Mouse (Mus musculus): ENCODE results near the gene Ankrd42. TPM values are rescaled to one million over a fixed set of nuclear protein-coding genes. Genes with fewer than 3 reads are reported as not detected.

Ankrd42 gene
- polyA plus RNA-seq, 1 experiment = 0.39 TPM

DNA sequence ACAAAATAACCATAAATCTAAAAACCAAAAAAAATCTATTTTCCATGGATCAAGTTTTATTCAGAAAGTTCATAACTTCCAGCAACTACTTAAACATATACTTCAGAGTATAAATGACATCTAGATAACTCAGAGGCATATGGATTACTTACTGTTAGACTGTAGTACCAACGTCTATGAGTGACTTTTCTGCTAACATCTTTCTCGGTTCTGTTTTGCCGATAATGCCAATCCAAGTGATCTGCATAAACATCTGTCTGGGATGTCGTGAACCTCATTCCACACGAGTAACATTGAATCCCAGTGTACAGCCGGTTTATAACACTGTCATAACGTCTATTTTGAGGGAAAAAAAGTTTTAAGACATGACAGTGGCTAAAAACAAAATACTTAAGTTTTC is 10.8 kb upstream of the Ankrd42 start:
- no peak for TF ChIP-seq POLR2A (IDR thresholded peaks at IDR 0.05; ENCODE audit: borderline replicate concordance, low read depth, low read length)
- no peak for TF ChIP-seq CTCF (IDR thresholded peaks at IDR 0.05; ENCODE audit: low read depth, low read length)
- no peaks in the 10 kb centered on the region for H3K4me1 ChIP-seq (ENCODE audit: control insufficient read depth, insufficient read depth, low read length)

DNA sequence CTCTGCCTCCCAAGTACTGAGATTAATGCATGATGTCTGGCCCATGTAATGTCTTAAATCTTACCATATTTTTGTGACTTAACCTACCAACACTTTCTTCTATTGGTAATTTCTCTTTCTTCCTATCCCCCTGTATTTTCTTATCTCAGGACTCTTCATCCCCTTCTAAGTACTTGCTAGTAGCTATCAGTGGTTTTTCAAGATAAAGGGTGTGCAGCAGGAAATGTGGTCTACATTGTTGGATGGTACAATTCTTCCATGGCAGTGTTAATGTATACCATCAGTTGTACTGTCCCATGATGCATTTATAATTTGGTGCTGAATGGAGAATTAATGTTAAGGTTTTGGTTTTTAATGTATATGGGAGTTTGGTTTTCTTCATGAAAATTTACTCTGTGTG is 5.4 kb upstream of the Ankrd42 start:
- no peak overlapping the region for H3K4me3 ChIP-seq (ENCODE audit: insufficient read depth, low read length)
- no peak overlapping the region for H3K27ac ChIP-seq (ENCODE audit: insufficient read depth, low read depth, low read length)
- H3K4me1 ChIP-seq (ENCODE audit: control insufficient read depth, insufficient read depth, low read length) = no peaks in the 10 kb centered on the region
- TF ChIP-seq POLR2A (IDR thresholded peaks at IDR 0.05; ENCODE audit: borderline replicate concordance, low read depth, low read length) (no peak), CTCF (IDR thresholded peaks at IDR 0.05; ENCODE audit: low read depth, low read length) (no peak)

More for the DNA sequence above, 10.8 kb upstream of the Ankrd42 start:
- H3K27ac ChIP-seq (ENCODE audit: insufficient read depth, low read depth, low read length) = no peak overlapping the region
- no peak overlapping the region for H3K4me3 ChIP-seq (ENCODE audit: insufficient read depth, low read length)

GRCm38 (mm10) chr7:92638050-92638449 is 1.1 kb upstream of the Ankrd42 start:
- peak overlapping the region; percentile 94 for H3K4me3 ChIP-seq (ENCODE audit: insufficient read depth, low read length)

GRCm38 (mm10) chr7:92636295-92637011 is 489 bp downstream of the Ankrd42 start:
- TF ChIP-seq POLR2A (IDR thresholded peaks at IDR 0.05; ENCODE audit: borderline replicate concordance, low read depth, low read length) = no peak
- no peak for TF ChIP-seq CTCF (IDR thresholded peaks at IDR 0.05; ENCODE audit: low read depth, low read length)
- peak overlapping the region; percentile 94 for H3K4me3 ChIP-seq (ENCODE audit: insufficient read depth, low read length)
- H3K4me1 ChIP-seq (ENCODE audit: control insufficient read depth, insufficient read depth, low read length) = no peaks in the 10 kb centered on the region; the same call in 1 of the 2 replicates
- H3K27ac ChIP-seq (ENCODE audit: insufficient read depth, low read depth, low read length) = no peak overlapping the region

More at GRCm38 (mm10) chr7:92638050-92638449, 1.1 kb upstream of the Ankrd42 start:
- TF ChIP-seq CTCF (IDR thresholded peaks at IDR 0.05; ENCODE audit: low read depth, low read length) = no peak
- no peak for TF ChIP-seq POLR2A (IDR thresholded peaks at IDR 0.05; ENCODE audit: borderline replicate concordance, low read depth, low read length)
- Histone ChIP-seq H3K27ac (ENCODE audit: insufficient read depth, low read depth, low read length) (no peak overlapping the region; the same call in 1 of the 2 replicates), H3K4me1 (ENCODE audit: control insufficient read depth, insufficient read depth, low read length) (no peaks in the 10 kb centered on the region; the same call in 1 of the 2 replicates)

DNA sequence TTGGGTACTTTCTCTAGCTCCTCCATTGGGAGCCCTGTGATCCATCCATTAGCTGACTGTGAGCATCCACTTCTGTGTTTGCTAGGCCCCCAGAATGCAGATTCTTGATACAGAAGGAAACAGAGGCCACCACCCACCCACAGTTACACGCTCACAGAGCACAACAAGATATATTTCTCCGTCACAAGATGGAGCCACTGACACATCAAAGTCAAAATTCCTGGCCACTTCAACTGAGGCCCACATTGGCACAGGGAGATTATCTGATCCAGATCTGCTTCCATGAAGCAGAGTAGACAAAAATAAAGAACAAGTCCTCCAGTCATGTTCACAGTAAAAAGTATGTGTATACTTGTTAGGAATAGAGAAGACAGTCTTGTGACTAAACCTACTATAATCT is 6.8 kb downstream of the Ankrd42 start:
- Histone ChIP-seq H3K4me3 (ENCODE audit: insufficient read depth, low read length) (no peak overlapping the region), H3K4me1 (ENCODE audit: control insufficient read depth, insufficient read depth, low read length) (no peaks in the 10 kb centered on the region), H3K27ac (ENCODE audit: insufficient read depth, low read depth, low read length) (no peak overlapping the region)
- no peak for TF ChIP-seq CTCF (IDR thresholded peaks at IDR 0.05; ENCODE audit: low read depth, low read length)
- no peak for TF ChIP-seq POLR2A (IDR thresholded peaks at IDR 0.05; ENCODE audit: borderline replicate concordance, low read depth, low read length)

DNA sequence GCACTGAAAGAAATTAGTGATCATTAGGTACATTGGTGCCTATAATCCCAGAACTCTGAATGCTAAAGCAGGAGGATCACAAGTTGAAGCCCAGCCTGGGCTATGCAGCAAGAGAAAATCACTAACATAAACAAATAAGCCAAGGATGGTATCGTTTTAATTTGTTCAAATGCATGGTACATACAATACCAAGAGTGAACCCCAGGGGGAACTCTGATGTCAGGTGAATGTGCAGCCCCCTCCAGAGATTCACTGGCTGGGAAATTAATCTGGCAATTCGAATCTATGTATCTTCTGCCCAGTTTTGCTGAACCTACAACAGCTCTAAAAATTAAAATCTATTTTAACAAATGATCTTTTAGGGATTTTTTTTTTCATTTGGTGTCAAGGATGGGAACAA is 12.5 kb downstream of the Ankrd42 start:
- Histone ChIP-seq H3K27ac (ENCODE audit: insufficient read depth, low read depth, low read length) (no peak overlapping the region), H3K4me3 (ENCODE audit: insufficient read depth, low read length) (no peak overlapping the region), H3K4me1 (ENCODE audit: control insufficient read depth, insufficient read depth, low read length) (no peaks in the 10 kb centered on the region)
- no peak for TF ChIP-seq CTCF (IDR thresholded peaks at IDR 0.05; ENCODE audit: low read depth, low read length)
- TF ChIP-seq POLR2A (IDR thresholded peaks at IDR 0.05; ENCODE audit: borderline replicate concordance, low read depth, low read length) = no peak

DNA sequence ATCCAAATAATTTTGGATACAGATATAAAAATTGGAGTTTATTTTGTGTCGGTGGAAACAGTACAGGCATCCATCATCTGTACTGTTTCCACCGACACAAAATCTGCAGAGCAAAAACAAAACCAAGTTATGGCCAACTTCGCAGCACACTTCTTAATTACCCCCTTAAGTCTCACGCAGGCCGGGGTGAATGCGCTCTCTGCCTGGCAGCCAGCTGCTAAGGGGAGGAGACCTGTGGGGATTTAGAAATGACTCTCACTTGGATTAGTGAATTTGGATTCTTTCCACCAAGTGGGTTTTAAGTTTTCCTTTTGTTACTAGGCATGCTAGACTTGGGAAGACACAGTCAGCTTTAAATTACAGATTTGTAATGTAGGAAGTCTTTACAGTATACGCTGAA is 26.1 kb downstream of the Ankrd42 start:
- Histone ChIP-seq H3K27ac (ENCODE audit: insufficient read depth, low read depth, low read length) (no peak overlapping the region), H3K4me1 (ENCODE audit: control insufficient read depth, insufficient read depth, low read length) (no peaks in the 10 kb centered on the region), H3K4me3 (ENCODE audit: insufficient read depth, low read length) (no peak overlapping the region)
- TF ChIP-seq POLR2A (IDR thresholded peaks at IDR 0.05; ENCODE audit: borderline replicate concordance, low read depth, low read length) = no peak
- TF ChIP-seq CTCF (IDR thresholded peaks at IDR 0.05; ENCODE audit: low read depth, low read length) = no peak

GRCm38 (mm10) chr7:92604961-92605360 is 32.0 kb downstream of the Ankrd42 start:
- Histone ChIP-seq H3K4me1 (ENCODE audit: control insufficient read depth, insufficient read depth, low read length) (no peaks in the 10 kb centered on the region), H3K27ac (ENCODE audit: insufficient read depth, low read depth, low read length) (no peak overlapping the region)

DNA sequence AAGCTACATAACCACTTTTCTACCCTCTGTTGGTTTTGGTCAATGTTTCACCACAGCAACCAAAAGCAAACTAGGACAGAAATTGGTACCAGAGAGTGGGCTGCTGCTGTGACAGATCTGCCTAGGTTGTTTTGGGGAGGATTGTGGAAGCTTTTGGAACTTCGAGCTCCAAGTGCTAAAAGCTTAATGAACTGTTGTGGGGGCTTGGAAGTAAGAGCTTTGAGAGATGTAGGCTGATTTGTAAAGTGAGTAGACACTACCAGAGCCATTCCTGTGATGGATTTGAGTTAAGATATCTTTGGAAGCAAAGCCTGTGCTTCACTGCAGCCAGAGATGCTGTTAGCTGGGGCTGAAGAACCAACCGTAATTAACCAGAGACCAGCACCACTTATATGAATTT is 46.1 kb downstream of the Ankrd42 start:
- Histone ChIP-seq H3K4me3 (ENCODE audit: insufficient read depth, low read length) (no peak overlapping the region), H3K27ac (ENCODE audit: insufficient read depth, low read depth, low read length) (no peak overlapping the region), H3K4me1 (ENCODE audit: control insufficient read depth, insufficient read depth, low read length) (no peaks in the 10 kb centered on the region)
- TF ChIP-seq CTCF (IDR thresholded peaks at IDR 0.05; ENCODE audit: low read depth, low read length) (no peak), POLR2A (IDR thresholded peaks at IDR 0.05; ENCODE audit: borderline replicate concordance, low read depth, low read length) (no peak)

More at GRCm38 (mm10) chr7:92604961-92605360, 32.0 kb downstream of the Ankrd42 start:
- H3K4me3 ChIP-seq (ENCODE audit: insufficient read depth, low read length) = no peak overlapping the region
- TF ChIP-seq CTCF (IDR thresholded peaks at IDR 0.05; ENCODE audit: low read depth, low read length) (no peak), POLR2A (IDR thresholded peaks at IDR 0.05; ENCODE audit: borderline replicate concordance, low read depth, low read length) (no peak)

- Histone ChIP-seq H3K27ac (ENCODE audit: insufficient read depth, low read depth, low read length) (no peak overlapping the region), H3K4me1 (ENCODE audit: control insufficient read depth, insufficient read depth, low read length) (no peaks in the 10 kb centered on the region), H3K4me3 (ENCODE audit: insufficient read depth, low read length) (no peak overlapping the region)
- TF ChIP-seq CTCF (IDR thresholded peaks at IDR 0.05; ENCODE audit: low read depth, low read length) (no peak), POLR2A (IDR thresholded peaks at IDR 0.05; ENCODE audit: borderline replicate concordance, low read depth, low read length) (no peak)
These were observed 47.0 kb downstream of the Ankrd42 start for GRCm38 (mm10) chr7:92589986-92590385.
